Mouse (Mus musculus) splenic B cell, adult 2 months (primary cell): ENCODE measurements around the gene Limk2.

ENCODE experiments used
- DNase-seq: peaks from one replicate; pipeline ENCODE4 v3.0.0-alpha.2; 2011; ENCODE audit warnings: low read depth, low spot score
- H3K27me3 ChIP-seq: 2 replicates; pipeline ENCODE4 v1.6.1; 2012; ENCODE audit warnings: mild to moderate bottlenecking, low read length, moderate library complexity, mixed read lengths; ENCODE audit not compliant: control insufficient read depth, poor library complexity, insufficient read depth, severe bottlenecking
- H3K36me3 ChIP-seq: 2 replicates; pipeline ENCODE4 v1.6.1; 2012; ENCODE audit warnings: mild to moderate bottlenecking, low read length, moderate library complexity, mixed read lengths; ENCODE audit not compliant: control insufficient read depth, poor library complexity, insufficient read depth, severe bottlenecking

Limk2 gene

DNA sequence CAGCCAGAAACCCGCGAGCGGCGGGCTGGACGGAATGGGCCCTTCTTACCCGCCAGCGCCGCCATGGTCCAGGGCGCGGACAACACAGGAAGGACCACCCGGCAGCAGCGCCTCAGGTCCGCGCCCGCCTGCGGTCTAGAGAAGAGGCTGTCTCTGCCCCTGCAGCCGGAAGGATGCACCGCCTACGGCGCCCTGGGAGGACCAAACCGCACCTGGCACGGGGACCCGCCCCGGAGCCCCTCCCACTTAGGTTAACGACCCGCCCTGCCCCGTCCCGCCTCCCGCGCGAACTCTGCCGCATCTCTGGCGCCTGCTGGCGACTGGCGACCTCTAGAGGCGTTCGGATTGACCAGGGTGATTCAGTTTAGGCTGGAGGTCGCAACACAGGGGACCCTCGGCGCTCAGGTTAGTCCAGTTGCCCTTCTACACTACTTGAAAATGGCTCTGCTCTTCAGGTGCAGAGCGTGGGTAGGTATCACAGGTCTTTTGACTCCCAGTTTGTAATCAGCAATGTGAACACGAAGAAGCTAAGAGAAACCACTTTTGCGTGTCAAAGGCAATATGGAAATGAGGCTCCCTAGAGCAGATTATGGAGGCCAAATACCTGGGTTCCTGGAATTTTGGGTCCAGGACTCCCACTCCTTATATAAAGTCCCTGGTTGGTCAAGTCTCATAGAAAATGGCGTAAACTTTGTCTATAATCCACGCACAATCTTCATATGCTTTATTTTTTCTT, at the start of gene Limk2:
Gene Limk2 (minus strand): TSS at position 193 of the 736 bp plus-strand sequence.
- peak; percentile 96 for DNase-seq
- Histone ChIP-seq H3K36me3 (no peaks in the 10 kb centered on the region), H3K27me3 (no peaks in the 10 kb centered on the region)

GRCm38 (mm10) chr11:3458428-3459104, 49.6 kb upstream of the Limk2 start:
- Histone ChIP-seq H3K27me3 (no peaks in the 10 kb centered on the region), H3K36me3 (no peaks in the 10 kb centered on the region)
- no peak for DNase-seq

DNA sequence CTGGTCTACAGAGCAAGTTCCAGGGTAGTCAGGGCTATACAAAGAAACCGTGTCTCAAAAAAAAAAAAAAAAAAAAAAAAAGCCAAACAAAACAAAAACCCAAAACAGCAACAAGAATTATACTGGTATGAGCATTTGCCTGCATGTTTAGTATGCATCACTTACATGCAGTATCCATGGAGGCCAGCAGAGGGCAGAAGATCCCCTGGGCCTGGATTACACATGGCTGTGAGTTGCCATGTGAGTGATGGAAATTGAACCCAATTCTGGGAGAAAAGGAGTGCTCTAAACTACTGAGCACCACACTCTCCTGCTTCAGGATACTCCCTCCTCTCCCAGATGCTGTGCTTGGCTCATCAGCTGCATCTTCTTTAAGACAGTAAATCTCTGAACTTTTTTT, 47.4 kb upstream of the Limk2 start:
- peak; percentile 75 for DNase-seq
- no peaks in the 10 kb centered on the region for H3K27me3 ChIP-seq
- H3K36me3 ChIP-seq = no peaks in the 10 kb centered on the region

DNA sequence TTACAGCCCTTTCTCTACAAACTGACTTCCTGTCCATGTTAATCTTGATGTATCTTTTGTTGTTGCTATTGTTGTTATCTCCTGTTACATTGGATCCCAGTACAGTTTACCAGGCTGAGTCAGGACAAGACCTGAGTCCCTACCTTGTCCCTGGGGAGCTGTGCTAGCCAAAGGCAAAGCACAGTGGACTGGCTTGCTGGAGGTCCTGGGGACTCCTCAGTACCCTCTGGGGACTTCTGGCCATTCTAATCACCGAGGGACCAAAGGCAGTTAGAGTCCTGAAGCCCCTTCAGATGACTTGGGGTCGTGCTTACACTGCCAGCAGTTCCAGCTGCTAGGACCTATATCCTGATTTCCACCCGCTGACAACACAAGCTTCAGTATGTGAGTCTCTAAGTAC, 45.5 kb upstream of the Limk2 start:
- DNase-seq = no peak
- Histone ChIP-seq H3K27me3 (no peaks in the 10 kb centered on the region), H3K36me3 (no peaks in the 10 kb centered on the region)

DNA sequence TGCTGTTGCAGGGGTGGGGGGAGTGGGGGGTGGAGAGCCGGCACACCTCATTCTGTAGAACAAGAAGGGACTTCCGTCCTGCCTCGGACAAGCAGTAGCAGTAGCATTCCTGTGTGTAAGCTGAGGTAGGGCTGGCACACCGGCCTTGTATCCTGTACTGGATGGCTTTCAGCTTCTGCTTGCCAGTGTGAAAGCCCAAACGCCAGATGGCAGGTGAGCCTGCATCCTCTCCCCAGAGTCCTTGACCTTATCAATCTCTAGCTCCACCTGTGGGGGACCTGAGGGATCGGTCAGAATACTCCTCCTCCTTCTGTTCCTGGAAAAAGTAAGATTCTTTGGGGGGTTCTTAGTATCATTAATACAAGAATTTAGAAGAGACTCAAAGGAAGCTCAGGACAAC, 44.5 kb upstream of the Limk2 start:
- Histone ChIP-seq H3K27me3 (no peaks in the 10 kb centered on the region), H3K36me3 (no peaks in the 10 kb centered on the region)
- DNase-seq = peak; percentile 25

GRCm38 (mm10) chr11:3452769-3453168, 43.8 kb upstream of the Limk2 start:
- Histone ChIP-seq H3K27me3 (no peaks in the 10 kb centered on the region), H3K36me3 (no peaks in the 10 kb centered on the region)
- no peak for DNase-seq

DNA sequence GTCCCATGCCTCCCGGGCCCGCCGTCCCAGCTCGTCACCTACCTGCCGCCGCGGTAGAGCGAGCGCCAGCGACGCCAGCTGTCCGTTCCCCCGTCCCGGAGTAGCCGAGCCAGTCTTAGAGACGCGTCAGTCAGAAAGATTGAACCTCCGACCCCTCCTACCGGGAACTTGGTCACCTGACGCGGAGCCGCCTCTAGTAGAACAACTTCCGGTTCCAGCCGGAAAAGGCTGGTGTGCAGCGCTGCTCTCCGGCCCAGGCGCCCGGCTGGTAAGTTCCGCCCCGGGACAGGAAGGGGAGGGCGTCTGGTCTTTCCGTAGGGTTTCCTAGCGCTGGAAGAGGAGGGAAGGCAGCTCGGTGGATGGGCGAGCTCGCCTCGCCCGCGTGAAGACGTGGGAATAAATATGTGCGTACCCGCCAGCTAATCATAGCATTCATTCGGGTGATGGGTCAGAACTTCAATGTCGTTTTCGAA, 43.2 kb upstream of the Limk2 start, which contains the start of gene Rnf185:
Gene Rnf185 (minus strand): TSS at position 197 of the 473 bp plus-strand sequence.
- DNase-seq = peak; percentile 93
- H3K27me3 ChIP-seq = no peaks in the 10 kb centered on the region
- H3K36me3 ChIP-seq = no peaks in the 10 kb centered on the region

GRCm38 (mm10) chr11:3451701-3452163, 42.7 kb upstream of the Limk2 start:
- Histone ChIP-seq H3K27me3 (no peaks in the 10 kb centered on the region), H3K36me3 (no peaks in the 10 kb centered on the region)
- no peak for DNase-seq

- no peaks in the 10 kb centered on the region for H3K27me3 ChIP-seq
- H3K36me3 ChIP-seq = no peaks in the 10 kb centered on the region
- no peak for DNase-seq
Measured at GRCm38 (mm10) chr11:3444875-3445274, 35.9 kb upstream of the Limk2 start.

DNA sequence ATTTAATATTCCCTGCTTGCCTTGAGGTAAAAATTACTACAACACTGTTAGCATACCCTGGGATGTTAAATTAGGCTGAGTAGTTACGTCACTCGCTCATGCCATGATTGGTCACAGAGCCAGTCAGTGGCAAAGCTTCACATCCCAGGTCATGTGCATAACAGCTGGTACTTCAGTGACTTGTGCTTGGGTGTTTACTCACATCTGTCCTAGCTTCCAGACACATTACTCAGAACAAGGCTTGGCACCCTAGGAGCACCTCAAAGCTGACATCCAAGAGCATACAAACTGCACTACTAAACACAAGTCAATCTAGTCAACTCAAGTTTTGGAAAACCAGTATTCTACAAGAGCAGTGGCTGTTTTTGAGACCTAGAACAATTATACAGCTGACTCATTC, 34.1 kb upstream of the Limk2 start:
- no peaks in the 10 kb centered on the region for H3K36me3 ChIP-seq
- DNase-seq = no peak

GRCm38 (mm10) chr11:3442677-3443076, 33.7 kb upstream of the Limk2 start:
- Histone ChIP-seq H3K36me3 (no peaks in the 10 kb centered on the region), H3K27me3 (no peaks in the 10 kb centered on the region)
- DNase-seq = no peak

More for the DNA sequence above, 34.1 kb upstream of the Limk2 start:
- no peaks in the 10 kb centered on the region for H3K27me3 ChIP-seq

DNA sequence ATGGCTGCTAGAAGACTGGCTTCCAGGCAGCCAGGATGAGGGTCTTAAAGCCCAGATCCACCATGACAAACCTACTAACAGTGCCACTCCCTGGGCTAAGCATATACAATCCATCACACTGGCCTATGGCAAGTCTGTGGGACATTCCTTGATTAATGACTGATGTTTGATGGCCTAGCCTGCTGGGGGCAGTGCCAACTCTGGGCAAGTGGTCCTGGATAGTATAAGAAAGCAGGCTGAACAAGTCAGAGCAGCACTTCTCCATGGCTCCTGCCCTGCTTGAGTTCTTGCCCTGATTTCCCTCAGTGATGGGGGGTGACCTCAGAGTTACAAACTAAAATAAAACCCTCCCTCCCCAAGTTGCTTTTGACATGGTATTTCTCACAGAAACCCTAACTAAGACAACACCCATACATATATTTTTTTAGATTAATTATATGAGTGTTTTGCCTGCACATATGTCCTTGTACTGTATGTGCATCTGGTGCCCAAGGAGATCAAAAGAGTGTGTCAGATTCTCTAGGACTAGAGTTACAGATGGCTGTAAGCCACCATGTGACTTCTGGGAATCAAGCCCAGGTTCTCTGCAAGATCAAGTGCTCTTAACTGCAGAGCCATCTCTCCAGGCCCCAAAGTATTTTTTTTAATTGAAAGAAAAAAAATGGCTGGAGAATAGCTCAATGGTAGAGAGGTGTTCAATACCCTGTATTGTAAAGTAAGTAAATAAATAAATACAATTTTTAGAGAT, 32.9 kb upstream of the Limk2 start:
- DNase-seq = no peak
- Histone ChIP-seq H3K27me3 (no peaks in the 10 kb centered on the region), H3K36me3 (no peaks in the 10 kb centered on the region)

GRCm38 (mm10) chr11:3437621-3438020, 28.6 kb upstream of the Limk2 start:
- no peaks in the 10 kb centered on the region for H3K36me3 ChIP-seq
- DNase-seq = no peak
- H3K27me3 ChIP-seq = no peaks in the 10 kb centered on the region; the same call in 1 of the 2 replicates

GRCm38 (mm10) chr11:3433809-3434208, 24.8 kb upstream of the Limk2 start:
- no peak for DNase-seq
- H3K36me3 ChIP-seq = no peaks in the 10 kb centered on the region

More at GRCm38 (mm10) chr11:3433809-3434208, 24.8 kb upstream of the Limk2 start:
- H3K27me3 ChIP-seq = no peaks in the 10 kb centered on the region; the same call in 1 of the 2 replicates
